Mouse (Mus musculus) cortical plate, adult 2 months (tissue): ENCODE data around the gene Pfas.

Experiments used
- CTCF ChIP-seq: fragments of 200-500 bp; IDR thresholded peaks from 2 replicates; pipeline ENCODE4 v1.5.1; 2011; ENCODE audit warnings: mild to moderate bottlenecking, control low read depth, low read length; ENCODE audit not compliant: insufficient read depth; ENCODE audit errors: extremely low read depth
- POLR2A ChIP-seq: fragments of 200-500 bp; IDR thresholded peaks from 2 replicates; pipeline ENCODE4 v1.6.1; 2011; ENCODE audit warnings: mild to moderate bottlenecking, low read length, control low read depth; ENCODE audit not compliant: insufficient read depth; ENCODE audit errors: extremely low read depth

- no peak for TF ChIP-seq CTCF
- TF ChIP-seq POLR2A: no peak
These were observed 46.7 kb downstream of the Pfas start for GRCm38 (mm10) chr11:68961596-68961995.
